Mouse (Mus musculus) heart, embryonic 16.5 days (tissue): ENCODE results near the gene 1700123O20Rik. TPM values are rescaled to one million over a fixed set of nuclear protein-coding genes. Genes with fewer than 3 reads are reported as not detected.
A peak's percentile ranks its signal among the peaks of the same experiment; 100 is the strongest.

Experiments
- ATAC-seq: fragments of 200-750 bp; cut with Nextera tagmentation; replicated peaks from 2 replicates; pipeline ENCODE4 v1.8.0; 2017; ENCODE audit warnings: moderate number of reproducible peaks; ENCODE audit not compliant: insufficient read depth, low FRiP score; ENCODE audit errors: extremely low read depth
- H3K27ac ChIP-seq: fragments of 300-500 bp; sonication (generic); 2 replicates; pipeline ENCODE4 v1.5.1; 2014; ENCODE audit warnings: mild to moderate bottlenecking, low read length, control low read depth, moderate library complexity
- H3K27me3 ChIP-seq: fragments of 300-500 bp; sonication (generic); 2 replicates; pipeline ENCODE4 v1.6.1; 2014; ENCODE audit warnings: low read length, mixed read lengths; ENCODE audit not compliant: control insufficient read depth, insufficient read depth
- H3K36me3 ChIP-seq: fragments of 300-500 bp; sonication (generic); 2 replicates; pipeline ENCODE4 v1.6.1; 2014; ENCODE audit not compliant: control insufficient read depth, insufficient read depth
- H3K4me1 ChIP-seq: fragments of 300-500 bp; sonication (generic); 2 replicates; pipeline ENCODE4 v1.6.1; 2014; ENCODE audit warnings: low read length, mixed read lengths; ENCODE audit not compliant: control insufficient read depth, insufficient read depth
- H3K4me2 ChIP-seq: fragments of 300-500 bp; sonication (generic); 2 replicates; pipeline ENCODE4 v1.6.1; 2014; ENCODE audit warnings: low read depth, mild to moderate bottlenecking, control low read depth, low read length
- H3K4me3 ChIP-seq: fragments of 300-500 bp; sonication (generic); 2 replicates; pipeline ENCODE4 v1.5.1; 2014; ENCODE audit warnings: mild to moderate bottlenecking, control low read depth, low read length
- H3K9ac ChIP-seq: fragments of 300-500 bp; sonication (generic); 2 replicates; pipeline ENCODE4 v1.6.1; 2014; ENCODE audit warnings: low read length, control low read depth
- H3K9me3 ChIP-seq: fragments of 300-500 bp; sonication (generic); replicated peaks from 2 replicates; pipeline ENCODE4 v1.6.1; 2016; ENCODE audit warnings: low read length; ENCODE audit not compliant: control insufficient read depth
- WGBS: fragments of 180-500 bp; shearing (Covaris S2); extraction: QIAGEN DNeasy Blood & Tissue Kit; methylation state at CpG from one replicate; pipeline ENCODE4 v1.1.7; 2014; 5-methylcytosine and 5-hydroxymethylcytosine counted together
- polyA plus RNA-seq: library from polyadenylated mRNA; unstranded; fragments of >200 nt; fragmentation: Nextera tagmentation; extraction: Ambion mirVana; gene quantifications from 2 replicates; pipeline ENCODE4 v1.2.1, GENCODE M21; 2015

1700123O20Rik gene
- polyA plus RNA-seq, 1 experiment from 2014 or later = 49.8 TPM

- H3K4me1 ChIP-seq = no peaks in the 10 kb centered on the region
- no peaks in the 10 kb centered on the region for H3K27me3 ChIP-seq
- ATAC-seq = no peak
- no peak overlapping the region for H3K4me2 ChIP-seq
- no peak overlapping the region for H3K4me3 ChIP-seq
- no peaks in the 10 kb centered on the region for H3K9me3 ChIP-seq
- no peak overlapping the region for H3K9ac ChIP-seq
- 60% methylated on average over 6 of the region's 6 CpGs for WGBS
- H3K36me3 ChIP-seq = no peaks in the 10 kb centered on the region
- H3K27ac ChIP-seq = no peak overlapping the region
Observed at GRCm38 (mm10) chr14:54724049-54724448, 38.0 kb downstream of the 1700123O20Rik start.

GRCm38 (mm10) chr14:54727565-54727964, 41.5 kb downstream of the 1700123O20Rik start:
- 68% methylated on average over 5 of the region's 5 CpGs for WGBS
- Histone ChIP-seq H3K4me3 (no peak overlapping the region), H3K4me2 (no peak overlapping the region), H3K9ac (no peak overlapping the region), H3K27ac (no peak overlapping the region), H3K36me3 (no peaks in the 10 kb centered on the region), H3K27me3 (no peaks in the 10 kb centered on the region), H3K9me3 (no peaks in the 10 kb centered on the region), H3K4me1 (no peaks in the 10 kb centered on the region)
- no peak for ATAC-seq

GRCm38 (mm10) chr14:54728823-54729653, 43.0 kb downstream of the 1700123O20Rik start:
- WGBS = 73% methylated on average over 13 of the region's 13 CpGs
- Histone ChIP-seq H3K27me3 (no peaks in the 10 kb centered on the region), H3K9me3 (no peaks in the 10 kb centered on the region), H3K36me3 (no peaks in the 10 kb centered on the region), H3K4me1 (no peaks in the 10 kb centered on the region), H3K4me2 (no peak overlapping the region), H3K9ac (no peak overlapping the region), H3K27ac (no peak overlapping the region), H3K4me3 (no peak overlapping the region)
- no peak for ATAC-seq

- Histone ChIP-seq H3K4me1 (no peaks in the 10 kb centered on the region), H3K9ac (no peak overlapping the region), H3K4me3 (no peak overlapping the region), H3K36me3 (no peaks in the 10 kb centered on the region), H3K27me3 (no peaks in the 10 kb centered on the region), H3K27ac (no peak overlapping the region), H3K9me3 (no peaks in the 10 kb centered on the region), H3K4me2 (no peak overlapping the region)
- no peak for ATAC-seq
- WGBS = 87% methylated on average over 6 of the region's 6 CpGs
Observed at GRCm38 (mm10) chr14:54730305-54730704, 44.3 kb downstream of the 1700123O20Rik start.

- peaks cover 6% of the 10 kb centered on the region for H3K4me1 ChIP-seq
- 93% methylated on average over 8 of the region's 8 CpGs for WGBS
- H3K4me2 ChIP-seq = no peak overlapping the region
Observed at GRCm38 (mm10) chr14:54732206-54732605, 46.2 kb downstream of the 1700123O20Rik start.

GRCm38 (mm10) chr14:54734004-54734403, 48.0 kb downstream of the 1700123O20Rik start:
- H3K4me1 ChIP-seq = peaks cover 6% of the 10 kb centered on the region
- H3K27me3 ChIP-seq = no peaks in the 10 kb centered on the region
- no peaks in the 10 kb centered on the region for H3K9me3 ChIP-seq
- 72% methylated on average over 4 of the region's 4 CpGs for WGBS
- no peak overlapping the region for H3K4me2 ChIP-seq
- no peak overlapping the region for H3K4me3 ChIP-seq
- ATAC-seq = no peak
- H3K36me3 ChIP-seq = no peaks in the 10 kb centered on the region
- H3K9ac ChIP-seq = no peak overlapping the region
- H3K27ac ChIP-seq = no peak overlapping the region

More at GRCm38 (mm10) chr14:54732206-54732605, 46.2 kb downstream of the 1700123O20Rik start:
- no peak overlapping the region for H3K4me3 ChIP-seq
- no peaks in the 10 kb centered on the region for H3K36me3 ChIP-seq
- no peaks in the 10 kb centered on the region for H3K9me3 ChIP-seq
- no peak for ATAC-seq
- no peaks in the 10 kb centered on the region for H3K27me3 ChIP-seq
- H3K27ac ChIP-seq = no peak overlapping the region
- no peak overlapping the region for H3K9ac ChIP-seq

GRCm38 (mm10) chr14:54735221-54735620, 49.2 kb downstream of the 1700123O20Rik start:
- Histone ChIP-seq H3K27me3 (no peaks in the 10 kb centered on the region), H3K4me2 (no peak overlapping the region)
- WGBS = 58% methylated on average over 4 of the region's 4 CpGs

GRCm38 (mm10) chr14:54736555-54737552, 50.8 kb downstream of the 1700123O20Rik start:
- H3K4me2 ChIP-seq = no peak overlapping the region
- no peaks in the 10 kb centered on the region for H3K36me3 ChIP-seq
- WGBS = 54% methylated on average over 14 of the region's 14 CpGs
- no peaks in the 10 kb centered on the region for H3K9me3 ChIP-seq
- H3K4me3 ChIP-seq = no peak overlapping the region
- H3K27me3 ChIP-seq = no peaks in the 10 kb centered on the region
- no peak overlapping the region for H3K27ac ChIP-seq
- peaks cover 6% of the 10 kb centered on the region for H3K4me1 ChIP-seq
- H3K9ac ChIP-seq = no peak overlapping the region
- ATAC-seq = peak; percentile 28; the same call in 1 of the 2 replicates

More at GRCm38 (mm10) chr14:54735221-54735620, 49.2 kb downstream of the 1700123O20Rik start:
- no peaks in the 10 kb centered on the region for H3K36me3 ChIP-seq
- H3K9me3 ChIP-seq = no peaks in the 10 kb centered on the region
- H3K4me1 ChIP-seq = peaks cover 6% of the 10 kb centered on the region
- H3K27ac ChIP-seq = no peak overlapping the region
- no peak for ATAC-seq
- H3K4me3 ChIP-seq = no peak overlapping the region
- no peak overlapping the region for H3K9ac ChIP-seq
